8 mouse cellular contexts compared by ENCODE assay signal in genomic region chr6:21214673-21215490, GRCm38 (mm10). TPM values are rescaled to one million over a fixed set of nuclear protein-coding genes. Genes with fewer than 3 reads are reported as not detected.
A peak's percentile ranks its signal among the peaks of the same experiment; 100 is the strongest.
DNase-seq lines count a peak whose midpoint lies in the region; ATAC-seq and TF ChIP-seq lines count a peak whose summit lies in the region.

No protein-coding gene starts in this region.

- TF ChIP-seq POLR2A in brain, embryonic 14.5 days (IDR thresholded peaks at IDR 0.05; ENCODE audit: borderline replicate concordance, extremely low read depth, insufficient read depth, insufficient read length, poor library complexity, severe bottlenecking) = 0 out of 2 replicates have a peak, but pooled peaks have one; percentile 27

- peak; percentile 44 for DNase-seq in ES-E14 (ENCODE audit: low read depth, low spot score)
- peak; percentile 78 for DNase-seq in brain, embryonic 14.5 days (ENCODE audit: low read depth)
- peak; percentile 11 for DNase-seq in fat pad, adult 2 months (ENCODE audit: extremely low read depth, low read depth, low spot score)
- DNase-seq in heart, postnatal 10 days = peak; percentile 60 to 74
- peak; percentile 22 for DNase-seq in layer of hippocampus, adult 9-10 months (ENCODE audit: low spot score)
- DNase-seq in right cerebral cortex, postnatal 4 days = peak; percentile 64
- DNase-seq in spleen, adult 18-20 months = no peak

- H3K9ac ChIP-seq in ES-E14 (ENCODE audit: insufficient read depth, low read depth, low read length, poor library complexity, severe bottlenecking) = peak overlapping the region; percentile 56

- no peak overlapping the region for H3K27ac ChIP-seq in ES-E14 (ENCODE audit: insufficient read depth, low read depth, low read length, poor library complexity, severe bottlenecking)

- intact Hi-C loops in heart, postnatal 10 days (cut with DNase I) = loop anchor here (5.0 to 10.0 kb wide), 2 partner anchors 317 to 470 kb away; no protein-coding TSS in a partner anchor

- peak overlapping the region; percentile 75 to 82 for H3K4me3 ChIP-seq in ES-E14 (ENCODE audit: insufficient read depth in 1 of 2, low read depth in 1 of 2, low read length in 2 of 2, poor library complexity in 1 of 2, severe bottlenecking in 1 of 2)

- no peak for TF ChIP-seq CTCF in brain, embryonic 14.5 days (IDR thresholded peaks at IDR 0.05; ENCODE audit: borderline replicate concordance, extremely low read depth, insufficient read depth, insufficient read length)

- H3K4me1 ChIP-seq in ES-E14 (ENCODE audit: control insufficient read depth in 2 of 2, insufficient read depth in 2 of 2, low read length in 2 of 2, poor library complexity in 1 of 2) = no peaks in the 10 kb centered on the region

- no peaks in the 10 kb centered on the region for H3K36me3 ChIP-seq in ES-E14 (ENCODE audit: control insufficient read depth, insufficient read depth, low read length, poor library complexity, severe bottlenecking)

- in situ Hi-C loops in ES-E14 (cut with MboI; ENCODE audit: low sequenced_read_pairs in 2 of 2, unreplicated experiment in 2 of 2) = no loop called here

- H3K9me3 ChIP-seq in ES-E14 (ENCODE audit: control insufficient read depth, insufficient read depth, low read depth, low read length) = no peaks in the 10 kb centered on the region

- ATAC-seq in megakaryocyte progenitor cell, adult 5-6 weeks (replicated peaks; ENCODE audit: poor library complexity) = peak; percentile 24

TF ChIP-seq in ES-E14, 5 proteins besides CTCF, POLR2A, EP300 and RAD21:
- TF ChIP-seq HCFC1 (IDR thresholded peaks at IDR 0.05; ENCODE audit: borderline replicate concordance, insufficient read depth, low read length) (no peak), ZNF384 (IDR thresholded peaks at IDR 0.05; ENCODE audit: low read depth, low read length) (no peak), ZC3H11A (IDR thresholded peaks at IDR 0.05; ENCODE audit: borderline replicate concordance, low read depth, low read length) (no peak), MAFK (IDR thresholded peaks at IDR 0.05; ENCODE audit: insufficient read depth, low read depth, low read length) (no peak), CHD2 (IDR thresholded peaks at IDR 0.05; ENCODE audit: low read depth, low read length) (no peak)

RNA-seq across cellular contexts. Expression of gene Kcnd2, which starts 0.4 kb away (rescaled TPM):
- total RNA-seq in ES-E14 (2012; rRNA removed) = 0.36 and 0.42 TPM in 2 replicates
- polyA plus RNA-seq in brain, embryonic 14.5 days (2012; rRNA removed) = 9.7 and 18.4 TPM in 2 replicates
- 1 to 10 TPM; 6.4 TPM for total RNA-seq in heart, postnatal 10 days (2021)
- not detected in 2 replicates for total RNA-seq in megakaryocyte progenitor cell, adult 5-6 weeks (2015)
- total RNA-seq in megakaryocyte progenitor cell, adult 5-6 weeks (2017) = not detected in 2 replicates

Comparison
In these comparisons a context has a peak if more than half of its experiments do, and no peak if none do; other contexts are left out.
1. DNase-seq: peak in ES-E14 (single experiment), brain, embryonic 14.5 days (single experiment), fat pad, adult 2 months (single experiment), heart, postnatal 10 days (2 of 2), layer of hippocampus, adult 9-10 months (single experiment) and right cerebral cortex, postnatal 4 days (single experiment); none in spleen, adult 18-20 months (0 of 2).